Mouse (Mus musculus): ENCODE results near the gene Pip4p1. TPM values are rescaled to one million over a fixed set of nuclear protein-coding genes. Genes with fewer than 3 reads are reported as not detected.
"Not testable (repeated sequence)": the region's sequence is repeated elsewhere in the genome, so short reads cannot be mapped to it uniquely, and the experiment has no call there.

Gene Pip4p1
- polyA plus RNA-seq (2021) = 71.0 TPM

- POLR2A ChIA-PET = interaction anchor here (1.6 kb wide), 1 partner anchor 35 kb away, joined by 4 read pairs; no protein-coding TSS in a partner anchor
- TF ChIP-seq CTCF (IDR thresholded peaks at IDR 0.05) = no peak
- in situ Hi-C loops (cut with MboI; ENCODE audit: low pct_unique_long_range_greater_than_20kb) = loop anchor here (5.0 kb wide), 3 partner anchors 46 to 131 kb away; no protein-coding TSS in a partner anchor
Measured at GRCm38 (mm10) chr14:50930754-50931492, at the start of gene Pip4p1, which contains the start of gene Pnp. Pip4p1 (minus strand) TSS chr14:50930856. Pnp (plus strand) TSS chr14:50931082.

GRCm38 (mm10) chr14:50979631-50980030 is 49.0 kb upstream of the Pip4p1 start:
- no peak for DNase-seq (ENCODE audit: low read depth, low spot score)
- CTCF ChIA-PET = interaction anchor here (0.9 kb wide), 1 partner anchor 12 kb away, joined by 3 read pairs; no protein-coding TSS in a partner anchor
- ATAC-seq = no peak
- no peak for TF ChIP-seq CTCF (IDR thresholded peaks at IDR 0.05)
- POLR2A ChIA-PET = no interaction called here
- H3K27me3 ChIP-seq = no peaks in the 10 kb centered on the region
- in situ Hi-C loops (cut with MboI; ENCODE audit: low pct_unique_long_range_greater_than_20kb) = loop anchor here (5.0 kb wide), 1 partner anchor 47 kb away; the partner anchor contains the start of genes Pip4p1 and Pnp

More at GRCm38 (mm10) chr14:50930754-50931492, at the start of gene Pip4p1, which contains the start of gene Pnp:
- no peaks in the 10 kb centered on the region for H3K27me3 ChIP-seq
- CTCF ChIA-PET = no interaction called here
- DNase-seq (ENCODE audit: low read depth, low spot score) (peak; percentile 97), ATAC-seq (peak; percentile 98)

DNA sequence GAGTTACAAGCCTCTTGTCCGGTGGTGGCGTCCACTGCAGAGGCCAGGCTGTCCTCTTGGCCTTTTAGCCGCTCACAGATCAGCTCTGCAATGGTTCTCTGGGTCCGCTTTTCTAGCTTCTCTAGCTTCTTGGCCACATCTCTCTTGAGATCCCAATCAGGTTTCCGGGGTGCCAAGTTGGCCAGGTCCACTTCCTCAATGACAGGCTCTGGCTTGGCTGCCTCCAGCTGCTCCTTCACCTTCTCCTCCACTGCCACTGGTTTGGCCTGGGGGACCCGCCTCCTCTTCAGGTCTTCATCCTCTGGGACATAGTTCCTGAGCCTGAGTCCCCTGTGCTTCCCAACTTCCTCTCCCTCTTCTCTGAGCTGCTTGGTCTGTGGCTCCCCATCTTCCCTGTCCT is 47.8 kb upstream of the Pip4p1 start:
- H3K27me3 ChIP-seq; ATAC-seq; CTCF ChIA-PET; DNase-seq (ENCODE audit: low read depth, low spot score); POLR2A ChIA-PET: not testable (repeated sequence)
- in situ Hi-C loops (cut with MboI; ENCODE audit: low pct_unique_long_range_greater_than_20kb) = loop anchor here (5.0 kb wide), 1 partner anchor 46 kb away; the partner anchor contains the start of genes Pip4p1 and Pnp

GRCm38 (mm10) chr14:50976674-50977073 is 46.0 kb upstream of the Pip4p1 start:
- in situ Hi-C loops (cut with MboI; ENCODE audit: low pct_unique_long_range_greater_than_20kb) = loop anchor here (5.0 kb wide), 1 partner anchor 44 kb away; the partner anchor contains the start of genes Pip4p1 and Pnp
- no peak for ATAC-seq
- H3K27me3 ChIP-seq = no peaks in the 10 kb centered on the region
- ChIA-PET CTCF (no interaction called here), POLR2A (no interaction called here)
- DNase-seq (ENCODE audit: low read depth, low spot score) = no peak
- no peak for TF ChIP-seq CTCF (IDR thresholded peaks at IDR 0.05)

- POLR2A ChIA-PET = no interaction called here
- DNase-seq (ENCODE audit: low read depth, low spot score) (no peak), ATAC-seq (no peak)
- in situ Hi-C loops (cut with MboI; ENCODE audit: low pct_unique_long_range_greater_than_20kb) = loop anchor here (5.0 kb wide), 1 partner anchor 43 kb away; the partner anchor contains the start of genes Pip4p1 and Pnp
- CTCF ChIA-PET = no interaction called here
- H3K27me3 ChIP-seq = no peaks in the 10 kb centered on the region
- TF ChIP-seq CTCF (IDR thresholded peaks at IDR 0.05) = no peak
Measured at GRCm38 (mm10) chr14:50975001-50975400, 44.3 kb upstream of the Pip4p1 start.

- no peak for DNase-seq (ENCODE audit: low read depth, low spot score)
- H3K27me3 ChIP-seq = no peaks in the 10 kb centered on the region
- in situ Hi-C loops (cut with MboI; ENCODE audit: low pct_unique_long_range_greater_than_20kb) = no loop called here
- no peak for ATAC-seq
- POLR2A ChIA-PET = no interaction called here
- CTCF ChIA-PET = no interaction called here
- TF ChIP-seq CTCF (IDR thresholded peaks at IDR 0.05) = no peak
Measured at GRCm38 (mm10) chr14:50973700-50974099, 43.0 kb upstream of the Pip4p1 start.

GRCm38 (mm10) chr14:50973054-50973453 is 42.4 kb upstream of the Pip4p1 start:
- POLR2A ChIA-PET; H3K27me3 ChIP-seq; ATAC-seq; DNase-seq (ENCODE audit: low read depth, low spot score); in situ Hi-C loops (cut with MboI; ENCODE audit: low pct_unique_long_range_greater_than_20kb): not testable (repeated sequence)
- CTCF ChIA-PET = interaction anchor here (0.6 kb wide), 1 partner anchor 16 kb away, joined by 3 read pairs; no protein-coding TSS in a partner anchor
- TF ChIP-seq CTCF (IDR thresholded peaks at IDR 0.05) = peak; percentile 24

- TF ChIP-seq CTCF (IDR thresholded peaks at IDR 0.05) = no peak
- ATAC-seq (no peak), DNase-seq (ENCODE audit: low read depth, low spot score) (no peak)
- CTCF ChIA-PET = no interaction called here
- H3K27me3 ChIP-seq = no peaks in the 10 kb centered on the region
- in situ Hi-C loops (cut with MboI; ENCODE audit: low pct_unique_long_range_greater_than_20kb) = no loop called here
- POLR2A ChIA-PET = no interaction called here
Measured at GRCm38 (mm10) chr14:50970822-50971221, 40.2 kb upstream of the Pip4p1 start.

DNA sequence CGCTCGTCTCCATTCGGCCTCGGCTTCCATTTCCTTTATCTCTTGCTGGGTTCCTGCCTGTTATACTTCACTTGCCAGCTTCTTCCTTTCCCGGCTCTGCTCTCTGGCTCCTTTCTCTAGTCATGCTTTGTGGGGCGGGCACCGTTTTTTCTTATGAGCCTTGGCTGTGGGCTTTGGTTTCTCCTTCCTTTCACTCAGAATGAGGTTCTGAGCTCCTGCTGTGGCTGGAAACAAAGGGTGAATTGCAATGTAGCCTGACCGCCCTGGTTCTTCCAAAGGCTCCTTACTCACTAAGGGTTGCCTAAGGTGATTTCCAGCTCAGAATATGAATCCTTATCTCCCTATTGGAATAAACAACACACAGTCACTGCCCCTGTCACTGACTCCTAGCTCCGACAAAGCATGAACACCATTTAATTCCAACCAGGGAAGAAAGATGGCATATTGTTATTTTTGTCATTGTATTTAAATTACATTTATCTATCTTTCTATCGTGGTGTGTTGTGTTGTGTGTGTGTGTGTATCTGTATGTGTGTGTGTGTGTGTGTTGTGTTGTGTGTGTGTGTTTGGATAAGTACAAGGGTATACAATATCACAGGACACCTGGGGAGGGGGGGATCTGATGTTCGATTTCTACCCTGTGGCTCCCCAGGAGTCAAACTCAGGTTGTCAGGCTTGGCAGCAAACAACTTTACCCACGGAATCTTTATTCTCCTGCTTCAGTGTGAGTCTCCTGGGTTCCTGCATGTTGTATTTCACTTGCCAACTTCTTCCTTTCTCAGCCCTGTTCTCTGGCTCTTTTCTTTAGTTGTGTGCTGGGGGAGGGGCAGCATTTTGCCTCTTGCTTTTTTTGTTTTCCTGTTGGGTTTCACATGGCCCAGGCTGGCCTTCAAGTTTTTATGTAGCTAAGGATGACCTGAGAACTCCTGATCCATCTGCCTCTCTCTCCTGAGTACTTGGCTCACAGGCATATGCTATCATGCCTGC is 39.2 kb upstream of the Pip4p1 start:
- ATAC-seq (no peak), DNase-seq (ENCODE audit: low read depth, low spot score) (no peak)
- no peak for TF ChIP-seq CTCF (IDR thresholded peaks at IDR 0.05)
- no peaks in the 10 kb centered on the region for H3K27me3 ChIP-seq
- CTCF ChIA-PET = interaction anchor here (1.2 to 1.5 kb wide), 2 partner anchors 8 to 33 kb away, joined by 3 read pairs; no protein-coding TSS in a partner anchor
- in situ Hi-C loops (cut with MboI; ENCODE audit: low pct_unique_long_range_greater_than_20kb) = no loop called here
- POLR2A ChIA-PET = no interaction called here

DNA sequence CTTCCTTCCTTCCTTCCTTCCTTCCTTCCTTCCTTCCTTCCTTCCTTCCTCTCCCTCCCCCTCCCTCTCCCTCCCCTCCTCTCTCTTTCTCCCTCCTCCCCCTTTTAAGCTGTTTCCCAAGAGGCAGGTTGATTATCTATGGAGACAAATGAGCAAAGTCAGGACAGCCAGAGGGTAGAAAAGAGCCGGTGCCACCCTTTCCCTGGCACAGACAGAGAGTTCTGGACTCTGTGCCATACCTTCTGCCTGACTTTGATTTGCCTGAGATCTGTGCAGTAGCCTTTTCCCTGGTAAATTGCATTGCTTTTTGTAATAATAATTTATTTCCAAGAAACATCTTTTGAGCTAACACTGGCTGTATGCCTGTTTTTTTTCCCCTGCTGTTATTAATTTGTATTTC is 38.4 kb upstream of the Pip4p1 start:
- H3K27me3 ChIP-seq = no peaks in the 10 kb centered on the region
- no peak for TF ChIP-seq CTCF (IDR thresholded peaks at IDR 0.05)
- POLR2A ChIA-PET = no interaction called here
- no peak for DNase-seq (ENCODE audit: low read depth, low spot score)
- ATAC-seq = no peak
- in situ Hi-C loops (cut with MboI; ENCODE audit: low pct_unique_long_range_greater_than_20kb) = no loop called here
- CTCF ChIA-PET = interaction anchor here (1.2 to 1.5 kb wide), 2 partner anchors 9 to 32 kb away, joined by 3 read pairs; no protein-coding TSS in a partner anchor
